Mouse (Mus musculus): ENCODE measurements around the gene Lancl2.

Lancl2 gene

GRCm38 (mm10) chr6:57702376-57702742 is at the start of gene Lancl2:
Gene Lancl2, plus strand, starts transcription at chr6:57702540.
- no peak for DNase-seq (ENCODE audit: low spot score in 2 of 2)

GRCm38 (mm10) chr6:57661295-57661694 is 41.0 kb upstream of the Lancl2 start:
- DNase-seq (ENCODE audit: low spot score in 2 of 2): no peak

DNA sequence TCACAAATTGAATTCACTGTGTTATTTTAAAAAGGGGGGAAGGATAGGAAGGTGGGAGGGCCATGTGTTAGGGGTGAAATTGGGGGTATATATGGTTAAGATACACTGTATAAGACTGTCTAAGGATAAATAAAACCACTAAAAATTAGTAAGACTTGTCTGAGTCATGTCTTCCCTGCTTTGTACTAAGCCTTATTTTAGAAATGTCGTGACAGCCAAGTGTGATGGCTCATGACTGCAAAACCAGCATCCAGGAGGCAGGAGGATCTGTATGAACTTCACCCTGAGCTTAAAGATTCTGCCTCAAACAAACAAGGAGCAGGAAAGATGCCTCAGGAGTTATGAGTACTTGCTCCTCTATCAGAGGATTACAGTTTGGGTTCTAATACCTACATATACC is 18.2 kb upstream of the Lancl2 start:
- no peak for DNase-seq (ENCODE audit: low spot score in 2 of 2)

- peak; percentile 81 to 90 for DNase-seq (ENCODE audit: low spot score in 2 of 2)
These were observed 10.7 kb upstream of the Lancl2 start, which contains the start of gene Pyurf for GRCm38 (mm10) chr6:57691467-57692261. Gene Pyurf, minus strand, starts transcription at chr6:57692078.

DNA sequence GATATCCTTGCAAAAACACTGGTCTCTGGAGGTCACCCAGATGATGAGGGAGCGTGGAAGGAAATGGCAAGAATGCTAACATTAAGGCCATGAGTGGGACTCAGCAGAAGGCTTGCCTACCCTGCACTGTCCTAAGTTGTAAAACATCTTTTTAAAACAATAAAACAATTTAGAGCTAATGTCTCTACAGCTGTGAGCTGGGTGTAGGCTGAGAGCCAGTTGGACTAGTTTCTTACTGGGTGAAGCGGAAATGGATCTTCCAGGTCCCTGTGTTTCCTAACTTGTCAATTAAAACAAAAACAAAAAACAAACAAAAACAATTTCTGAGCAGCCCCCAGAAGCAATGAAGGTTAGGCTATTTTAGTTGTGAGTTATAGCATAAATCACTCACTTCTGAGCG is 9.2 kb upstream of the Lancl2 start:
- DNase-seq (ENCODE audit: low spot score in 2 of 2): peak in 1 of 2 experiments; percentile 33

DNA sequence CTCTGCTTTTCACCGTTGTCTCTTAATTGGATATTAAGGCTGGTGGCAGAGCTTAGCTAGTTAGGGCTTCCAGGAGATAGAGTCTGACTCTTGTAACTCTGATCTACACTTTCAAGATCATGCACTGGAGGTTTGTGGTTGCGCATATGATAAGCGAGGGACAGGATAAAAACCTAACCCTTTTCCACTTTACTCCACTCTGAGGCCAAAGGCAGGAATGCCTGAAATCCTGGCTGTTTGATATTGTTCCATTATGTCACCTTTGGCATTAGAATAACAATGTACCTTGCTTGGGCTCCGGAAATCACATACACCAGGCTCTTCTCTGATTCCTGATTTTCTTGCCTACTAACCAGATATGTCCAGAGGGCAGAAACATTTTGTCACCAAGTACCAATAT is 654 bp upstream of the Lancl2 start:
- no peak for DNase-seq (ENCODE audit: low spot score in 2 of 2)

GRCm38 (mm10) chr6:57702743-57703499 is 581 bp downstream of the Lancl2 start:
- DNase-seq (ENCODE audit: low spot score in 2 of 2): peak; percentile 96 to 98

- DNase-seq (ENCODE audit: low spot score in 2 of 2): no peak
These were observed 1.4 kb downstream of the Lancl2 start for GRCm38 (mm10) chr6:57703703-57704102.

DNA sequence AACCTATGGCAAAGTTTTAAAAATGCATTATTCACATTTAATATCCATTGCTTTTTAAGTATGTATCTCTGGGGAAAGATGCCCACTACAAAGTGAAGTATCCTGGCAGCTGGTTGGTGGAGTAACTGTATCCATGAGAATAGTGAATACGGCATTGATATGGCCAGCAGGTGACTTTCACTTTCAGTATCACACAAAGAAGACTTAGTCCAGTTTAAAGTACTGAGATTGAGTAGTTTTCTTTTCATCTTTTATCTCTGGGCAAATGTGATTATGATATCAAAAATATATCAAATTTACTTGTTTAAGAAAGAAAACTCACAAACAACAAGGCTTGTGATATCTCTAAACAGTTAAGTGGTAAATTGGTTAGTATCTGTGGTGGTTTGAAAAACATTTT is 4.4 kb downstream of the Lancl2 start:
- DNase-seq (ENCODE audit: low spot score in 2 of 2): no peak

GRCm38 (mm10) chr6:57711726-57712125 is 9.4 kb downstream of the Lancl2 start:
- DNase-seq (ENCODE audit: low spot score in 2 of 2): no peak

DNA sequence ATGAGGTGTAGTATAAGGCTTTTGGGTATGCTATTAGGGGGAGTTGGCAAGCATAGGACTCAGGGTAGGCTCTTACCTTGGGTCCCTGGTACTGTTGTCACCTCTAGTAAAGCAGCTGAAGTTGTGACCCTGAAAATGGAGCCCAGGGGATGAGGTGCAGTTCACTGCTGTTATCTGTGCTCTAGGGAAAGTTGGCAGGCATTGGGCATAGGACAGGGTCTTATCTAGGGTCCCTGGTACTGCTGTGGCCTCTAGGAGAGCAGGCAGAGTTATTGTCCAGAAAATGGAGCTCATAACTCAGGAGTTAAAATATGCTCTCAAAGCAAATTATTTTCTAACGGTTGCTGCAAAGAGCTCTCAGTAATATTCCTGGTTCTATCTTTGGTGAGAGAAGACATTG is 19.0 kb downstream of the Lancl2 start:
- DNase-seq (ENCODE audit: low spot score in 2 of 2): no peak

GRCm38 (mm10) chr6:57742749-57743148 is 40.4 kb downstream of the Lancl2 start:
- no peak for DNase-seq (ENCODE audit: low spot score in 2 of 2)

- DNase-seq (ENCODE audit: low spot score in 2 of 2): peak; percentile 59 to 68
These were observed 41.0 kb downstream of the Lancl2 start for GRCm38 (mm10) chr6:57743333-57743732.

GRCm38 (mm10) chr6:57744123-57744522 is 41.8 kb downstream of the Lancl2 start:
- no peak for DNase-seq (ENCODE audit: low spot score in 2 of 2)

GRCm38 (mm10) chr6:57744974-57745747 is 42.8 kb downstream of the Lancl2 start:
- DNase-seq (ENCODE audit: low spot score in 2 of 2): peak in 1 of 2 experiments; percentile 56

DNA sequence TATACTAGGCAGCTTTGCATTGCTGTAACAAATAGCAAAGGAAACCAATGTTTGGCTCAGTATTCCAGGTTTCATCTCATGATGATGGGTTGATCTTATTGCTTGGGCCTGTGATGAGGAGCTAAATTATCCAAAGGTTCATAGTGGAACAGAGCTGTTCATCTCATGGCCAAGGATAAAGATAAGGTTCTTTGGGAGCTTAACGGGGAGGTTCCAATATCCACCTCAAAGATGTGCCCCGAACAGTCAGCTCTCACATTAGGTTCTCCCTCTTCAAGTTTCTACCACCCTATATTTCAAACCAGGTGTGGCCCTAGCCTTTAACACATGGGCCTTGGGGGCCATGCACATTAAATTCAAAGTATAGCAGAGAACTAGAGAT is 43.4 kb downstream of the Lancl2 start:
- DNase-seq (ENCODE audit: low spot score in 2 of 2): no peak

DNA sequence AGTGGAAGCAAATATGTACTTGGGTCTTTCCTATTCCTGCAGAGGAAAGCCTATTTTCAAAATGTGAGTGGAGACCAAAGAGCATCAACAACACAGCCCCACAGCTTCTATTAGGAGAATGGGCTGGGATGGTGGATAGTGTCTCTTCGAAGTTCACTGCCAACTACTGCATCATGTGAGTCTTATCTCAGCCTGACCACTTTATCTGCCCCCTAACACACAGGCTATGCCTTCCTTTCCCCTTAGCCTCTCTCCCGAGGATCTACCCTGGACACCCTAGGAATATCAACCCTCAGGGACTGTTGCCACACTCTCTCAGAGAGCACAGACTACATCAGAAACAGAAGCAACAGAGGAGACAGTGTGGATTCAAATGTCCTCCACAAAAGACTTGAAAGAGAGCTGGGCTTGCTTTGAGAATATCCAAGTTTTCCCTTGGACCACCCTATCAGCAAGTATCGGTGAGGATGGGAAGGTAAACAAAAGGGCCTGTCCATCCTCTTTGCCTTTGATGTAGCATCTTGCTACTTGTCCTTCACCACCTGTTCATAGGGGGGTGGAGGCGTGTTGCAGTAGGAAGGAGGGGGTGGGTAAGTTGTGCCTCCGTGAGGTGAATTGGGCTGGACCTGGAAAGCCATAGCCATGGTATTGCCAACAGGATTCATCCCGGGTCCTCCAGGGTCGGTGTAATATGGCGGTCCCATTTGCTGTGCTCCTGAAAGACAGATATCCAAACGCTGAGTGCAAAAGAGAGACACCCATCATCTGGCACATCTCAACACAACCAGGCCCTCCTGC is 51.8 kb downstream of the Lancl2 start:
- peak in 1 of 2 experiments; percentile 49 for DNase-seq (ENCODE audit: low spot score in 2 of 2)

DNA sequence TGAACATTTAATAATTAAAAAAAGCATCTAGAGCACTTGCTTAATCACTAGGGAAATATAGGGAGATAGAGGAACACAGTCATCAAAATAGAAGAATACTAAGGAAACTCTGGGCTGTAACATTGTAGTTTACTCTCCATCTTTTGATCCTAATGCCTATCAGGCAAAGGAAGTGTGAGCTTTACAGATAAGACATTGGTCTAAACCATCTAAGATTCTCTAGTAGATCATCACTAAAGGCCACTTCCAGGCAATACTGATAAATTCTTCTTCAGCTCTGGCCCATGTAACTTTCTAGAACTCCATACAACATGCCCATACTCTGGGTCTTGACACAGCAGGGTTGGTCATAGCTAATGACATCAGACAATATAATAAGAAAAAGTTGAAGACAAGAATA is 60.7 kb downstream of the Lancl2 start:
- no peak for DNase-seq (ENCODE audit: low spot score in 2 of 2)

- peak; percentile 71 to 82 for DNase-seq (ENCODE audit: low spot score in 2 of 2)
These were observed 62.9 kb downstream of the Lancl2 start for GRCm38 (mm10) chr6:57765095-57765878.

- peak; percentile 68 to 71 for DNase-seq (ENCODE audit: low spot score in 2 of 2)
These were observed 63.9 kb downstream of the Lancl2 start for GRCm38 (mm10) chr6:57766287-57766686.
